Mouse (Mus musculus): ENCODE results near the gene Chd4. TPM values are rescaled to one million over a fixed set of nuclear protein-coding genes. Genes with fewer than 3 reads are reported as not detected.
"Not testable (repeated sequence)": the region's sequence is repeated elsewhere in the genome, so short reads cannot be mapped to it uniquely, and the experiment has no call there.

Gene Chd4
- total RNA-seq (2014; rRNA removed) (121 and 141 TPM in 2 replicates), polyA plus RNA-seq (2015; fragmentation: Nextera tagmentation; extraction: Ambion mirVana) (53.3 and 72.6 TPM in 2 replicates)

DNA sequence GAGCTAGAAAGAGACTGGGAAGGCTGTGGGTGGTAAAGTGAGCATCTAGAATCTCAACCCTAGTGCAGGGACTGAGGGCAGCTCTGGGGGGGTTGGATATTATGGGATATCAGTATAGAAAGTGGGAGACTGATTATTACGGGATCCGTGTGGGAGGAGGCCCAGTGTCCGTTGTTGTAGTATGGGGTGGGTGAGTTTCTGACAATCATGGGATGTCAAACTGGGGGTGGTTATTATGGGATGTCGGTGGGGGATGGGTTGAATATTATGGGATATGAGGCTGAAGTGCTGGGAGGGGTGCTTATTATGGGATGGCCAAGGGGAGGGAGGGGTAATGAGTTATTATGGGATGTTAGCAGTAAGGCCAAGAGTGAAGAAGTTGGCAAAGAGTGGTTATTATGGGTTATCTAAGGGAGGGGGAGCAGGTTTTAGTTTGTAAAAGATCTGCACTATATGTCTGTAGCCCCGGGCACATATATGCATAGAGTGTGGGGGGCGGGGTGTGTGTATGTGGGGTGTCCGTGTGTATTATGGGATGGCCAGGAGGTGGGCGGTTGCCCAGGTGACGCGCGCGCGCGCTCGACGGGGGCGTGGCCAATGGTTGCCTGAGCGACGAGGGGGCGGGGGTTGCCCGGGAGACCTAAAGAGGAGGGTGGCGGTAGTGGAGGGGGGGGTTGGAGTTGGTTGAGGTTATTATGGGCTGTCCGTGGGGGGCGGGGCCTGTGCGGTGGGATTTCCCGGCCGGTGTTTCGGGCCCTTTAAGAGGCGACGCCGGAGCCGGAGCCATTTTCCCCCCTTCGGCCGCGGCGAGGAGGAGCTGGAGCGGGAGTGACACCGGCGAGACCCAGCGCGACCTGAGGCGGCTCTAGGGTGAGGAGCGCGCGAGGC is at the start of gene Chd4:
Gene Chd4 (plus strand): TSS at position 591 of the 888 bp plus-strand sequence.
- ATAC-seq = peak; percentile 81
- Histone ChIP-seq H3K36me3 (ENCODE audit: insufficient read depth) (peaks cover 6% of the 10 kb centered on the region), H3K9ac (peak within 1 kb of the TSS; percentile 83), H3K4me2 (ENCODE audit: low read depth) (peak within 1 kb of the TSS; percentile 85), H3K4me3 (ENCODE audit: low read depth, low read length) (peak within 1 kb of the TSS; percentile 90), H3K27me3 (ENCODE audit: insufficient read depth, low read length) (no peaks in the 10 kb centered on the region), H3K9me3 (ENCODE audit: low read length) (no peaks in the 10 kb centered on the region), H3K4me1 (ENCODE audit: insufficient read depth) (peaks cover 27% of the 10 kb centered on the region), H3K27ac (ENCODE audit: low read depth, low read length) (peak within 1 kb of the TSS; percentile 91)
- WGBS = 2% methylated on average over 41 of the region's 45 CpGs
- DNase-seq = peak; percentile 96
- no peak for TF ChIP-seq CTCF (IDR thresholded peaks at IDR 0.05; ENCODE audit: low read depth)

DNA sequence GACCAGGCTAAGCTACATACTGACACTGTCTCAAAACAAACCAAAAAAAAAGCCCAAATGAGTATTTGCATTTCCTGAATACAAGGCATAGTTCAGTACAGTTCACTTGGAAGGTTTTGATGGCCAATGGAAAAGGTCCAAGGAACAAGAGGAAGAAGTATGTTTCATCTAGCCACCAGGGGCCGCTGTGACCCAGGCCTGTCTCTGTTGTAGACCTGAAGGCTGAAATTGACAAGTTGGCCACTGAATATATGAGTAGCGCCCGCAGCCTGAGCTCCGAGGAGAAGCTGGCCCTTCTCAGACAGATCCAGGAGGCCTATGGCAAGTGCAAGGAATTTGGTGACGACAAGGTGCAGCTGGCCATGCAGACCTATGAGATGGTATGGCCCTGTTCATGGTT is 49.1 kb upstream of the Chd4 start:
- no peak overlapping the region for H3K9ac ChIP-seq
- no peak overlapping the region for H3K4me3 ChIP-seq (ENCODE audit: low read depth, low read length)
- no peaks in the 10 kb centered on the region for H3K4me1 ChIP-seq (ENCODE audit: insufficient read depth)
- H3K36me3 ChIP-seq (ENCODE audit: insufficient read depth) = peaks cover 68% of the 10 kb centered on the region
- peak; percentile 94 for TF ChIP-seq CTCF (IDR thresholded peaks at IDR 0.05; ENCODE audit: low read depth)
- H3K9me3 ChIP-seq (ENCODE audit: low read length) = no peaks in the 10 kb centered on the region
- 18% methylated on average over 5 of the region's 5 CpGs for WGBS
- H3K27me3 ChIP-seq (ENCODE audit: insufficient read depth, low read length) = no peaks in the 10 kb centered on the region
- DNase-seq (peak; percentile 87), ATAC-seq (peak; percentile 79)
- H3K4me2 ChIP-seq (ENCODE audit: low read depth) = no peak overlapping the region
- no peak overlapping the region for H3K27ac ChIP-seq (ENCODE audit: low read depth, low read length)

DNA sequence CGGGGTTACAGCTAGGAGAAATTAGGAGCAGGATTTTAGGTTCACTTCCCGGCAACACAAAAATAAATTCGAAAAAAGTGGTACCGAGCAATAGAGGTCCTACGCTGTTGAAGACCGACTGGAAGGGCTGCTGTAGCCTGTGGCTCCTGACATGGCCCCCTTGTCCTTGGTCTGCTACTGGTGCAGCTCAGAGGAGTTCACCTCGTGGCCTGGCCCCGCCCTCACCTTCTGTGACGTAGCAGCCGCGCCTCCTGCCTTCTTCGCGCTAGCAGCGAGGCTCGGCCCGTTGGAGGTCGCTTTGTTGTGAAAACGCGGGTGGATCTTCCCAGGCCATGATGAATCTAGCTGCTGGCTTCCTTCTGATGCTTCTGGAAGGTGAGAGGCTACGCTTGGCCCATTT is 46.1 kb upstream of the Chd4 start, which contains the start of gene Acrbp:
Gene Acrbp (plus strand): TSS at position 12 of the 400 bp plus-strand sequence.
- 37% methylated on average over 20 of the region's 20 CpGs for whole genome bisulfite sequencing
- Histone ChIP-seq H3K4me1 (ENCODE audit: insufficient read depth) (no peaks in the 10 kb centered on the region), H3K27me3 (ENCODE audit: insufficient read depth, low read length) (no peaks in the 10 kb centered on the region), H3K4me2 (ENCODE audit: low read depth) (no peak within 1 kb of the TSS), H3K27ac (ENCODE audit: low read depth, low read length) (no peak within 1 kb of the TSS), H3K9ac (0 out of 2 replicates have a peak within 1 kb of the TSS, but pooled peaks have one; percentile 10), H3K4me3 (ENCODE audit: low read depth, low read length) (no peak within 1 kb of the TSS), H3K36me3 (ENCODE audit: insufficient read depth) (peaks cover 76% of the 10 kb centered on the region), H3K9me3 (ENCODE audit: low read length) (no peaks in the 10 kb centered on the region)
- ATAC-seq = no peak
- TF ChIP-seq CTCF (IDR thresholded peaks at IDR 0.05; ENCODE audit: low read depth) = no peak
- DNase-seq = no peak

DNA sequence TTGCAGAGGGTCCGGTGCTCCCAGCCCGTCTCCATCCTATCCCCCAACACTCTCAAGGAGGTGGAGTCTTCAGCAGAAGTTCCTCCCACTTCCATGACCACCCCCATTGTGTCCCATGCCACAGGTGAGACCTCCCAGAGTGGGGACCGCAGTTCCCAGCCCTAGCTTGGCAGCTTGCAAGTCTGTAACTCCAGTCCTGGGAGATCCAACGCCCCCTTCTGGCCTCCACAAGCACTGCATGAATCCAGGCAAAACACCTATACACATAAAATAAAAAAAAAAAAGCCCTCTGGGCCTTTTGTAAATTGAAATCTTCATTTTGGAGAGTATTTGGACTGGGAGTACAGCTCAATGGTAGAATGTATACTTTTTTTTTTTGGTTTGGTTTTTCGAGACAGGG is 44.5 kb upstream of the Chd4 start:
- ATAC-seq = no peak
- DNase-seq = no peak
- peak; percentile 44; the same call in 1 of the 2 replicates for TF ChIP-seq CTCF (IDR thresholded peaks at IDR 0.05; ENCODE audit: low read depth)
- Histone ChIP-seq H3K9me3 (ENCODE audit: low read length) (no peaks in the 10 kb centered on the region), H3K4me2 (ENCODE audit: low read depth) (no peak overlapping the region), H3K27me3 (ENCODE audit: insufficient read depth, low read length) (no peaks in the 10 kb centered on the region), H3K36me3 (ENCODE audit: insufficient read depth) (peaks cover 64% of the 10 kb centered on the region), H3K4me1 (ENCODE audit: insufficient read depth) (no peaks in the 10 kb centered on the region), H3K27ac (ENCODE audit: low read depth, low read length) (no peak overlapping the region), H3K4me3 (ENCODE audit: low read depth, low read length) (no peak overlapping the region), H3K9ac (no peak overlapping the region)
- 66% methylated on average over 5 of the region's 5 CpGs for WGBS

DNA sequence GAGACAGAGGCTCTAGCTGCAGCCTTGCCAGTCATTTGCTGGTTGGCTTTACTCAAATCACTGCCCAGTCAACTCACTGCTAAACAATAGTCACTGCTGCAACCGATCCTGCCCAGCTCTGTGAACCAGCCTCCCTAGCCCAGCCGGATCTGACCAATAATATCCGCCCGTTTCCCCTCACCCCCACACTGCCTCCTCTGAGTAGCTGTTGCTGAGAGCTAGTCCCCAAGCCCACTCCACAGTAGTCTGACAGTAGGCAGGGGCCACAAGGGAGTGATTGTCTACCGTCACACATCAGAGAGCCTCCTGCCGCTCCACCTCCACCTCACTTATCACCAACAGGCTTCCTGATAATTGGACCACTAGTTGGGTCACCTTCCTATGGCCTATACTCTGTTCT is 34.3 kb upstream of the Chd4 start:
- Histone ChIP-seq H3K27me3 (ENCODE audit: insufficient read depth, low read length) (no peaks in the 10 kb centered on the region), H3K27ac (ENCODE audit: low read depth, low read length) (no peak overlapping the region), H3K4me1 (ENCODE audit: insufficient read depth) (no peaks in the 10 kb centered on the region), H3K36me3 (ENCODE audit: insufficient read depth) (no peaks in the 10 kb centered on the region; the same call in 1 of the 2 replicates), H3K4me3 (ENCODE audit: low read depth, low read length) (no peak overlapping the region), H3K9me3 (ENCODE audit: low read length) (no peaks in the 10 kb centered on the region), H3K9ac (no peak overlapping the region), H3K4me2 (ENCODE audit: low read depth) (no peak overlapping the region)
- peak; percentile 60; the same call in 1 of the 2 replicates for ATAC-seq
- WGBS = 41% methylated on average over 6 of the region's 6 CpGs
- no peak for TF ChIP-seq CTCF (IDR thresholded peaks at IDR 0.05; ENCODE audit: low read depth)
- no peak for DNase-seq

DNA sequence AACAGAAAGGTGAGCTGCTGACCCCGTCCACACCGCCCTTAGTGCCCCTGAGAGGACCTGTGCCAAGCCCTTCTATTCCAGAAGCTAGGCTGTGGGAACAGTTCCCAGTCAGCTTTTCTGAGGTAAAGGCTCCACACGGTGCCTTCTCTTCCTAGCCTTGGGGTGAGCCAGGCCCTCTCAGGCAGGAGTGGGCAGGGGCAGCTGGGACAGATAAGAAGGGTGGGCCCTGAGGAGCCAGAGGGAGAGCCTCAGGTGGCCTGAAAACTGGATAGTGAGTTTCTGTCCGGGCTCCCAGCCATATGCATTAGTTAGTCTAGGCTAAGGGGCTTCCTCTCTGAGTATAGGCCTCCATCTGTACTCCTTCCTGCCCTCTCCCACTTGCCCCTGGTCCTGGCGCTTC is 33.3 kb upstream of the Chd4 start:
- Histone ChIP-seq H3K9ac (no peak overlapping the region), H3K4me3 (ENCODE audit: low read depth, low read length) (no peak overlapping the region), H3K27ac (ENCODE audit: low read depth, low read length) (no peak overlapping the region), H3K9me3 (ENCODE audit: low read length) (no peaks in the 10 kb centered on the region), H3K4me1 (ENCODE audit: insufficient read depth) (no peaks in the 10 kb centered on the region), H3K27me3 (ENCODE audit: insufficient read depth, low read length) (no peaks in the 10 kb centered on the region), H3K36me3 (ENCODE audit: insufficient read depth) (no peaks in the 10 kb centered on the region), H3K4me2 (ENCODE audit: low read depth) (no peak overlapping the region)
- WGBS = 81% methylated on average over 5 of the region's 5 CpGs
- DNase-seq = no peak
- ATAC-seq = no peak
- TF ChIP-seq CTCF (IDR thresholded peaks at IDR 0.05; ENCODE audit: low read depth) = no peak

DNA sequence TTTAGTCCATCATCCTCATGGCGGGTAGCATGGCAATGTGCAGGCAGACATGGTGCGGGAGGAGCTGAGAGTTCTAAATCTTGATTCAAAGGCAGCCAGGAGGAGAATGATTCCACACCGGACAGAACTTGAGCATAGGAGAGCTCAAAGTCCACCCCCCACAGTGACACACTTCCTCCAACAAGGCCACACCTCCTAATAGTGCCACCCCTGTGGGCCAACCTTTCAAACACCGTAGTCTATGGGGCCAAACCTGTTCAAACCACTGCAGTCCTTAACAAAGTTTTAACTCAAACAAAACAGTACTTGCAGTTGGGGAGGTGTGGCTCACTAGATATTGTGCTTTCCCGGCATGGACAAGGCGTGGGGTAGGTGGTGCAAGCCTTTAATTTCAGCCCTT is 31.9 kb upstream of the Chd4 start:
- H3K27me3 ChIP-seq (ENCODE audit: insufficient read depth, low read length) = no peaks in the 10 kb centered on the region
- no peaks in the 10 kb centered on the region for H3K9me3 ChIP-seq (ENCODE audit: low read length)
- H3K27ac ChIP-seq (ENCODE audit: low read depth, low read length) = no peak overlapping the region
- H3K36me3 ChIP-seq (ENCODE audit: insufficient read depth) = no peaks in the 10 kb centered on the region
- DNase-seq = no peak
- ATAC-seq = no peak
- no peak for TF ChIP-seq CTCF (IDR thresholded peaks at IDR 0.05; ENCODE audit: low read depth)
- no peak overlapping the region for H3K4me2 ChIP-seq (ENCODE audit: low read depth)
- H3K4me1 ChIP-seq (ENCODE audit: insufficient read depth) = no peaks in the 10 kb centered on the region
- WGBS = 88% methylated on average over 6 of the region's 6 CpGs
- H3K4me3 ChIP-seq (ENCODE audit: low read depth, low read length) = no peak overlapping the region
- H3K9ac ChIP-seq = no peak overlapping the region

DNA sequence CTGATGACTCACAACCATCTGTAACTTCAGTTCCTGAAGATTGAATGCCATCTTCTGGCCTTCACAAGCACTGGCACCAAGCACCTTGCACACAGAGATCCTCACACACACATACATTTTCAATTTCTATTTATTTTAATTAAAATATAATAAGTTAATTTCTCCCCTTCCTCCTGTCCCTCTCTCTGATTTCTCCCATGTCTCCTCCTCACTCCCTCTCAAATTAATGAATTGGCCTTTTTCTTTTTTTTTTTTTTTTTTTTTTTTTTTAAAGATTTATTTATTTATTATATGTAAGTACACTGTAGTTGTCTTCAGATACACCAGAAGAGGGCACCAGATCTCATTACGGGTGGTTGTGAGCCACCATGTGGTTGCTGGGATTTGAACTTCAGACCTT is 30.6 kb upstream of the Chd4 start:
- not testable (repeated sequence) for H3K4me1 ChIP-seq (ENCODE audit: insufficient read depth); ATAC-seq; DNase-seq; H3K4me2 ChIP-seq (ENCODE audit: low read depth); H3K27me3 ChIP-seq (ENCODE audit: insufficient read depth, low read length); H3K36me3 ChIP-seq (ENCODE audit: insufficient read depth); H3K27ac ChIP-seq (ENCODE audit: low read depth, low read length); H3K9ac ChIP-seq; H3K4me3 ChIP-seq (ENCODE audit: low read depth, low read length); H3K9me3 ChIP-seq (ENCODE audit: low read length)
- WGBS = no CpG with 5 or more reads among the region's 1 CpGs

Measured in forebrain, postnatal 0 days (tissue).